Mouse (Mus musculus): ENCODE results near the gene Lyve1.

Lyve1 gene

GRCm38 (mm10) chr7:110808962-110809361 is 54.1 kb downstream of the Lyve1 start:
- DNase-seq = peak; percentile 41

GRCm38 (mm10) chr7:110807460-110808030 is 55.5 kb downstream of the Lyve1 start:
- peak; percentile 1 for DNase-seq

GRCm38 (mm10) chr7:110804266-110804665 is 58.8 kb downstream of the Lyve1 start:
- DNase-seq = no peak

- no peak for DNase-seq
Measured at GRCm38 (mm10) chr7:110803131-110803530, 59.9 kb downstream of the Lyve1 start.

GRCm38 (mm10) chr7:110801028-110801427 is 62.0 kb downstream of the Lyve1 start:
- peak; percentile 89 for DNase-seq

Data from kidney, postnatal 14 days (tissue).